Mouse (Mus musculus): ENCODE data around the gene Fgf4.
A peak's percentile ranks its signal among the peaks of the same experiment; 100 is the strongest.

The Fgf4 gene

GRCm38 (mm10) chr7:144847067-144847466, at the start of gene Fgf4:
Gene Fgf4, plus strand, starts transcription at chr7:144847367.
- no peak for DNase-seq

- peak; percentile 19 for DNase-seq
Observed at GRCm38 (mm10) chr7:144798471-144798870, 48.7 kb upstream of the Fgf4 start.

DNA sequence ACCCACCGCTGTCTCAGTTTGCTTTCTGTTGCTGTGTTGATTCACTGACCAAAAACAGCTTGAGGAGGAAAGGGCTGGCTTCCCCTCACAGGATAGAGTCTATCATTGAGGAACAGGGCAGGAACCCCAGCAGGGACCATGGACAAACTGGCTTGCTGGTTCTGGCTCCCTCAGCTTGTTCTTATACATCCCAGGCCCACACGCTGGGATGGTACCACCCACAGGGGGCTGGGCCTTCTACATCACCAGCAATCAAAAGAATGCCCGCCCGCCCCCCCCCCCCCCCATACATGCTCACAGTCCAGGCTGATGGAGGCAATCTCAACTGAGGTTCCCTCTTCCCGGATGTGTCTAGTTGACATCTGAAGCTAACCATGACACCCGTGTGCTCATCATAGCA, 40.1 kb upstream of the Fgf4 start:
- DNase-seq, result no peak

DNA sequence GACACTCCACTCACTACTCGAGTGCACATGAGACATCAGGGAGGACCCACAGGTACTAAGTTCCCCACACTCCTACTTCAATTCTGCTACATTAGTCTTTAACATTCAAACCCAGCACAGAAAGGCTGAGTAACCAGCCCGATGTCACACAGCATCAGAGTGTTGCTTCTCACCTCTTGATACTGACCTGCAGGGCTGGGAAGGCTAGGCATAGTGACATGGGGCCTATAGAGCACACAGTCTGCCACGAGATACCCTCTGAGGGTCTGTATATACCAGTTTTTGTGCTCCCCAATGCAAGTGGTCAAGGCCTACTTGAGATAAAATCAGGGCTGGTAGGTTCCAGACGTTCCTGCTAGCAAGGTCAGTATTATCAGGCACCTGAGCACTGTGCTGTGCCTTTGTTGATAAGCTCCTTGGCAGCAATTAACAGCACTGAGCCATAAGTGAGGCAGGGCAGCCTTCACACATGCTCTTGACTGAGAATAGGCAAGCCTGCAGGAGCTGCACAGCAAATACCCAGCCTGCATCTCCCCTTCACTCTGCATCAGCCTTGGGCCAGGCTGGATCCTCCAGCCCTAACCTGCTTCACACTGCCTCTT, 39.1 kb upstream of the Fgf4 start:
- no peak for DNase-seq

- DNase-seq, result no peak
Observed at GRCm38 (mm10) chr7:144811521-144811920, 35.6 kb upstream of the Fgf4 start.

GRCm38 (mm10) chr7:144821901-144822300, 25.3 kb upstream of the Fgf4 start:
- DNase-seq, result no peak

GRCm38 (mm10) chr7:144823988-144824387, 23.2 kb upstream of the Fgf4 start:
- no peak for DNase-seq

- DNase-seq, result no peak
Observed at GRCm38 (mm10) chr7:144828369-144828768, 18.8 kb upstream of the Fgf4 start.

GRCm38 (mm10) chr7:144837891-144838488, 9.2 kb upstream of the Fgf4 start, which contains the start of gene Fgf3:
Gene Fgf3, plus strand, starts transcription at chr7:144838083.
- no peak for DNase-seq

- DNase-seq, result peak; percentile 31
Observed at GRCm38 (mm10) chr7:144838522-144839503, 8.4 kb upstream of the Fgf4 start.

DNA sequence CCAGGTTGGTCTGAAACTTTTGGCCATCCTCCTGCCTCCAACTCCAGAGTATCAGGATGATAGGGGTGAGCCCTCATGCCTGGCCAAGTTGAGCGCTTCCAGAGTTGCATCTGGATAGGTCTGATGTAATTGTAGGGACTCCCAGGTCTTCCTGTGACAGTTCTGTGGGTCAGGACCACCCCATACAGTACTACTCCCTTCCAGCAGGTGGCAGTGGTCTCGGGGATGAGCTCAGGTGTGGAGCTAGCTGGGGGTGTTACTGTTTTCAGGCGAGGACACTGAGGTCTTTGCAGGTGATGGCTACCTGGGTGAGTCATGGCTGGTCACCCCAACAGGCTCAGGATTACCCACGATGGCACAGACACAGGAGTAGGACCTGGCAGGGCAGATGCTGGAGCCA, 1.0 kb upstream of the Fgf4 start:
- no peak for DNase-seq

GRCm38 (mm10) chr7:144851321-144851720, 4.2 kb downstream of the Fgf4 start:
- no peak for DNase-seq

GRCm38 (mm10) chr7:144854966-144855365, 7.8 kb downstream of the Fgf4 start:
- DNase-seq, result no peak

DNA sequence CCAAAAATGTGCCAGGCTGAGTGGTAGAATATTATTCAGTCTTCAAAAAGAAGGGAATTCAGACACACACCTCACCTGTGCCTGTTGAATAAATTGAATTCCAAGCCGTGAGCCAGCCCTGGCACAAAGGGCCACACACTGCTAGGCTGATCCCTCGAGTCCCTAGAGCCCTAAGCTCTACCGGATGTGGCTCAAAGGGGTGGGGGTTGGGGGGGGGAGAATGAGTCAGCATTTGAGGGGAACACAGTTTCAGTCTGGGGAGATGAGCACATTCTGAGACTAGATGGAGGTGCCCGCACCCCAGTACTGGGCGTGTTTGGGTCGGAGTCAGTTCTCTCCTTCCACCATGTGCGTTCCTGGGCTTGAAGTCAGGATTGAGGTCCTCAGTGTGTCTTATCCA, 10.0 kb downstream of the Fgf4 start:
- no peak for DNase-seq

DNA sequence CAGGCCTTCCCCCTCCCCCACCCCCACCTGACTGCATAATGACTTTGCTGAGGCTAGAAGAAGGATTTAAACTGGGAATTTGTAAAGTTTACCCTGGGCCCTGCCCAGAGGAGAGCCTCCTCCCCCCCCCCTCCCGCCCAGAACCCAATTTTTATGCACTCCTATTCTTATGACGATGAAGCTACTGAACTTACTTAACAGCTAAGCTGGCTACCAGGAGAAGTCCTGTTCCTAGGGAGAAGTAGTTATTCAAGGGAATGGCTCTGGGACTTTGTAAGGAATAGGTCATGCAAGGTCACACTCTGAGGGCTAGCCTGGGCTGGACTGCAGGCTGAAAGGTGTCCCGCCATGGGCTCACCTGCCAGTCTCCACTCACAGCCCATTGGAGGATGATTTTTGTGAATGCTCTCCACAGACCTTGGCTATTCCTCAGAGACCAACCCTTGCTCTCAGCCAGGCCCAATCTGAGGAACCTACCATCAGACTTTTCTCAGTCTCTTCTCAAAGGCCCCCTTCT, 10.7 kb downstream of the Fgf4 start:
- DNase-seq, result no peak

DNA sequence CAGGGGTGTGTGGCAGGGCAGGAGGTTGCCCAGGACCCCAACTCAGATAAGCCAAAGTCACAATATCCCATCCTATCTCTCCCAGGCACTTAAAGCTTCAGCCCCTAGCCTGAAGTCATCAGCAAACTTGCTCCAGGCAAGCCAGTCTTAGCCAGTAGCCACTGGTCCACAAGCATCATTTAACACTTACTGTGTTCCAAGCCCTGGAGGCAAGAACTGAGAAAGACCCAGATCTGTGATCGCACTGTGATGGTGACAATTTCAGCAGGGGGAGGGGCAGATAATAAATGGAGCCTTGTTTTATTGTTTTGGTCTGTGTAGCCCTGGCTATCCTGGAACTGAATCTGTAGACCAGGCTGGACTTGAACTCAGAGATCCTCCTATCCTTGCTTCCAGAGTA, 11.5 kb downstream of the Fgf4 start:
- DNase-seq, result no peak

DNA sequence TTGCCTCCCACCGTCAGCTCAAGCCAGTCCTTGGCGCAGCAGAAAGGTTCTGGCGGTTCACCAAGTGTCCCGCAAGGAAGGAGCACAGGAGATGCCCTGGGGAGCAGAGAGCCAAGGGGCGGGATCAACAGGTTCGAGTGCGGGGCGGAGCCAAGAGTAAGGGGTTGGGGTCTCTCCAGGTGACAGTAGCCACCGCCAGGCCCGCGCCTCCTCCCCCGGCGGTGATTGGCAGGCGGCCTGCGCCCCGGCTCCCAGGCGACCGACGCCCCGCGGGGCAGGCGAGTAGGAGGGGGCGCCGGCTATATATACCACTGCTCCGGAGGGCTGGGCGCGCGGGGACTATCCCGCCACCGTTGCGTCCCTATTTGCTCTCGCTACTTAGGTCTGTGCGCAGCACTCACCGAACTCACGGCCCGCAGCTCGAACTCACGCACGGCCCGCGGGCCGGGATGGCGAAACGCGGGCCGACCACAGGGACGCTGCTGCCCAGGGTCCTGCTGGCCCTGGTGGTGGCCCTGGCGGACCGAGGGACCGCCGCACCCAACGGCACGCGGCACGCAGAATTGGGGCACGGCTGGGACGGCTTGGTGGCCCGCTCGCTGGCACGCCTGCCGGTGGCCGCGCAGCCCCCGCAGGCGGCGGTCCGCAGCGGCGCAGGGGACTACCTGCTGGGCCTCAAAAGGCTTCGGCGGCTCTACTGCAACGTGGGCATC, 14.0 kb downstream of the Fgf4 start:
- DNase-seq, result no peak

DNA sequence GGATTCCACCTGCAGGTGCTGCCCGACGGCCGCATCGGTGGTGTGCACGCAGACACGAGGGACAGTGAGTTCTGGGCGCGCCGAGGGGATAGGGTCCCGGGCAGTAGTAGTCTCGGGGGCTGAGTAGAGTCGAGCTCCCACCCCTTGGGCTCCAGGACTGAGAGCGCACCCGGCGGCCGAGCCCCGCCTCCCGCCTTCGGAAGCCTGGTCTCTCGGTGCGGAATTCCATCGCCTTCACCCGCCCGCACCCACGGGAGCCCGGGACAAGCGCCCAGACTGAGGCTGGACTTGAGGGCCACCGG, 14.6 kb downstream of the Fgf4 start:
- no peak for DNase-seq

GRCm38 (mm10) chr7:144862126-144862525, 15.0 kb downstream of the Fgf4 start:
- no peak for DNase-seq

DNA sequence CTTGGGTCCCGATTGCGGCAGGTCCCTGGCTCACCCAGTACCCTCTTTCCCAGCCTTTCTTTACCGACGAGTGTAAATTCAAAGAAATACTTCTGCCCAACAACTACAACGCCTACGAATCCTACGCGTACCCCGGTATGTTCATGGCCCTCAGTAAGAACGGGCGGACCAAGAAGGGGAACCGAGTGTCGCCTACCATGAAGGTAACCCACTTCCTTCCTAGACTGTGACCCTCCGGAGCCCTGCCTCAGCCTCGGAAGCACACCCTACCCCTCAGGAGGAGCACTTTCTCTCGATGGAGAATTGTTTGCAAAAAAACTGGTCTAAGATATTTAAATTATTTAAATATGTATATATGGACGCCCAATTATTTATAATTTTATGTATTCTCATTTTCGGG, 15.5 kb downstream of the Fgf4 start:
- no peak for DNase-seq

GRCm38 (mm10) chr7:144863196-144863595, 16.0 kb downstream of the Fgf4 start:
- DNase-seq, result no peak

- no peak for DNase-seq
Observed at GRCm38 (mm10) chr7:144864160-144864670, 17.0 kb downstream of the Fgf4 start.

DNA sequence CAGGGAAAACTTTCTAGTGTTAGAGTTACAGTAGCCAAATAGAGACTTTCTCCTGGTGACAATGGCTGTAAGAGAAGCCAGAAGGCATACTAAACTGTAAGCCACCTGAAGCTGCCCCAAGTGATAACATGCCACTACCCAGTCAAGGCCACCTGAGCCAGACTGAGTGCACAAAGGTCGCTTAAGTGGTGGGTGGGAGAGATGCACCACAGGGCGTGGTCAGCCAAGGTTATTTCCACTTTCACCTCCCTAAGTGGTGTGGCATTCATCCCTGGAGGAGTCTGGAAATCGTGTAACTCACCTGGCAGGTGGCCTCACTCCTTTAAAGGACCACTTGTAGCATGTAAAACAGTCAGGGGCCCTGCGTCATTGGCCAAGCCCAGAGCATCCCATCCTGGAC, 20.0 kb downstream of the Fgf4 start:
- no peak for DNase-seq
